Comparison of ENCODE assay signal across 27 mouse cellular contexts in the genomic region with DNA sequence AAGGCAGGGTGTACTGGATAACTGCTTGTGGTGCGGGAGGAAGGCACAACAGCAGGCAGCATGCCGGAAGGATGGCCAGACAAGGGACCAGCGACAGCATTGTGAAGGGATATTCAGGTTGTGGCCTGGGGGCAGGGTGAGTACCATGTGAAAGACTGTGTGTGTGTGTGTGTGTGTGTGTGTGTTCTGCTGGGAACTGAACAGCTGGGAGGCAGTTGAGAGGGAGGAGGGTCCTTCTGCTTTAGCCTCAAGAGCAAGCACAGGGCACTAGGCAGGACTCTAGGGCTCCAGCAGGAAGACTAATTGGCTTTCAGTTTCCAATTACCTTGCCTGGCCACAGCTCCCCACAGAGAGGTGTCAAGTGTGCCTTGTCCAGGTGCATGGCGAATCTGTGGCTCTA. TPM values are rescaled to one million over a fixed set of nuclear protein-coding genes. Genes with fewer than 3 reads are reported as not detected.
DNase-seq lines count a peak whose midpoint lies in the region; ATAC-seq and TF ChIP-seq lines count a peak whose summit lies in the region.
"Had no signal": no experiment of that assay in that cellular context is flagged by ENCODE, and none has a peak within 500 bp of the region (broad histone marks: within the 10 kb centered on the region; RNA-seq: fewer than 3 reads in every experiment).

No protein-coding gene starts in this region.

- H3K36me3 ChIP-seq in stomach, embryonic 14.5 days (ENCODE audit: control insufficient read depth, insufficient read depth, low read length), result no peaks in the 10 kb centered on the region
- H3K36me3 ChIP-seq in stomach, postnatal 0 days (ENCODE audit: control insufficient read depth, insufficient read depth, low read length), result no peaks in the 10 kb centered on the region
- no peaks in the 10 kb centered on the region for H3K36me3 ChIP-seq in embryonic facial prominence, embryonic 13.5 days
- H3K36me3 ChIP-seq in limb, embryonic 12.5 days, result no peaks in the 10 kb centered on the region
- H3K36me3 ChIP-seq: limb, embryonic 13.5 days; liver, embryonic 12.5 days; midbrain, embryonic 12.5 days; neural tube, embryonic 15.5 days had no signal

- H3K9me3 ChIP-seq in stomach, embryonic 14.5 days (ENCODE audit: control insufficient read depth, low read depth, low read length), result no peaks in the 10 kb centered on the region
- H3K9me3 ChIP-seq in stomach, postnatal 0 days (ENCODE audit: control insufficient read depth, low read length), result no peaks in the 10 kb centered on the region
- no peaks in the 10 kb centered on the region for H3K9me3 ChIP-seq in embryonic facial prominence, embryonic 13.5 days
- H3K9me3 ChIP-seq in limb, embryonic 12.5 days, result no peaks in the 10 kb centered on the region
- H3K9me3 ChIP-seq: limb, embryonic 13.5 days; liver, embryonic 12.5 days; midbrain, embryonic 12.5 days; neural tube, embryonic 15.5 days had no signal

- H3K4me3 ChIP-seq in stomach, embryonic 14.5 days (ENCODE audit: low read depth, low read length), result no peak overlapping the region
- H3K4me3 ChIP-seq in stomach, postnatal 0 days (ENCODE audit: low read depth, low read length), result no peak overlapping the region
- H3K4me3 ChIP-seq in embryonic facial prominence, embryonic 13.5 days, result no peak overlapping the region
- H3K4me3 ChIP-seq in limb, embryonic 12.5 days (replicated peaks), result no peak overlapping the region
- H3K4me3 ChIP-seq: limb, embryonic 13.5 days; liver, embryonic 12.5 days; midbrain, embryonic 12.5 days; neural tube, embryonic 15.5 days had no signal

- no peak overlapping the region for H3K4me2 ChIP-seq in stomach, embryonic 14.5 days (replicated peaks; ENCODE audit: low read depth, low read length)
- H3K4me2 ChIP-seq in stomach, postnatal 0 days (replicated peaks; ENCODE audit: low read depth), result no peak overlapping the region
- no peak overlapping the region for H3K4me2 ChIP-seq in embryonic facial prominence, embryonic 13.5 days
- H3K4me2 ChIP-seq in limb, embryonic 12.5 days, result no peak overlapping the region
- H3K4me2 ChIP-seq: heart, embryonic 11.5 days; limb, embryonic 13.5 days; liver, embryonic 12.5 days; midbrain, embryonic 12.5 days; neural tube, embryonic 15.5 days had no signal

- no peaks in the 10 kb centered on the region for H3K27me3 ChIP-seq in stomach, embryonic 14.5 days (ENCODE audit: control insufficient read depth, insufficient read depth, low read length)
- no peaks in the 10 kb centered on the region for H3K27me3 ChIP-seq in stomach, postnatal 0 days (ENCODE audit: control insufficient read depth, insufficient read depth, low read length)
- H3K27me3 ChIP-seq in embryonic facial prominence, embryonic 13.5 days, result no peaks in the 10 kb centered on the region
- 0 out of 2 replicates have a peak, but pooled peaks cover 3% of the 10 kb centered on the region for H3K27me3 ChIP-seq in limb, embryonic 12.5 days
- H3K27me3 ChIP-seq: limb, embryonic 13.5 days; midbrain, embryonic 12.5 days; neural tube, embryonic 15.5 days had no signal

- WGBS in stomach, embryonic 14.5 days, result 60% methylated on average over 4 of the region's 4 CpGs
- WGBS in stomach, postnatal 0 days, result 61% methylated on average over 4 of the region's 4 CpGs
- WGBS in embryonic facial prominence, embryonic 13.5 days, result 36% methylated on average over 4 of the region's 4 CpGs
- WGBS in limb, embryonic 12.5 days, result 40% methylated on average over 4 of the region's 4 CpGs

- H3K9ac ChIP-seq in stomach, embryonic 14.5 days (replicated peaks; ENCODE audit: low read depth, low read length), result no peak overlapping the region
- no peak overlapping the region for H3K9ac ChIP-seq in stomach, postnatal 0 days (ENCODE audit: low read length)
- no peak overlapping the region for H3K9ac ChIP-seq in embryonic facial prominence, embryonic 13.5 days
- H3K9ac ChIP-seq in limb, embryonic 12.5 days (replicated peaks), result no peak overlapping the region
- H3K9ac ChIP-seq: forebrain, postnatal 0 days; limb, embryonic 13.5 days; liver, embryonic 12.5 days; midbrain, embryonic 12.5 days; neural tube, embryonic 15.5 days had no signal

- no peak for TF ChIP-seq CTCF in stomach, postnatal 0 days (IDR thresholded peaks at IDR 0.05; ENCODE audit: low read depth)

- H3K27ac ChIP-seq in stomach, embryonic 14.5 days (ENCODE audit: low read length), result no peak overlapping the region
- no peak overlapping the region for H3K27ac ChIP-seq in stomach, postnatal 0 days (replicated peaks)
- no peak overlapping the region for H3K27ac ChIP-seq in embryonic facial prominence, embryonic 13.5 days
- 0 out of 2 replicates have a peak overlapping the region, but pooled peaks have one; percentile 53 for H3K27ac ChIP-seq in limb, embryonic 12.5 days
- H3K27ac ChIP-seq: kidney, postnatal 0 days; limb, embryonic 13.5 days; liver, embryonic 12.5 days; midbrain, embryonic 12.5 days; neural tube, embryonic 15.5 days had no signal

- no peaks in the 10 kb centered on the region for H3K4me1 ChIP-seq in stomach, embryonic 14.5 days (ENCODE audit: control insufficient read depth, insufficient read depth, low read length)
- H3K4me1 ChIP-seq in stomach, postnatal 0 days (replicated peaks; ENCODE audit: control insufficient read depth, insufficient read depth), result no peaks in the 10 kb centered on the region
- H3K4me1 ChIP-seq in embryonic facial prominence, embryonic 13.5 days, result 0 out of 2 replicates have a peak, but pooled peaks cover 4% of the 10 kb centered on the region
- H3K4me1 ChIP-seq in limb, embryonic 12.5 days (replicated peaks), result peaks cover 15% of the 10 kb centered on the region
- H3K4me1 ChIP-seq: liver, embryonic 12.5 days had no signal

- TF ChIP-seq EP300 in stomach, postnatal 0 days (optimal IDR thresholded peaks at IDR 0.05), result no peak

- DNase-seq in embryo, embryonic 11 days, result peak; percentile 39
- no peak for DNase-seq in embryo, embryonic 10.5 days (ENCODE audit: low spot score)
- no peak for DNase-seq in stomach, postnatal 0 days (ENCODE audit: low spot score)
- DNase-seq in right cerebral cortex, postnatal 36 days (ENCODE audit: low spot score in 2 of 2), result no peak
- no peak for DNase-seq in adrenal gland, adult 8-10 months
- DNase-seq: cerebellum, adult 11 months; cerebellum, adult 9-11 months; forebrain, postnatal 0 days; gastrocnemius, postnatal 36 days; kidney, adult 2 months; lung, adult 2 months; right cerebral cortex, postnatal 25 days had no signal

- peak; percentile 46; the same call in 1 of the 2 replicates for ATAC-seq in stomach, embryonic 14.5 days (ENCODE audit: insufficient number of reproducible peaks, insufficient read depth, low FRiP score, low read depth)
- no peak for ATAC-seq in stomach, postnatal 0 days (ENCODE audit: low FRiP score, low TSS enrichment)
- ATAC-seq in embryonic facial prominence, embryonic 13.5 days (ENCODE audit: insufficient number of reproducible peaks, insufficient read depth, low FRiP score, low TSS enrichment, low read depth), result 0 out of 2 replicates have a peak, but pooled peaks have one; percentile 46
- no peak for ATAC-seq in limb, embryonic 12.5 days (ENCODE audit: insufficient number of reproducible peaks, insufficient read depth, low FRiP score, low TSS enrichment, low read depth)
- ATAC-seq: forebrain, postnatal 0 days; liver, embryonic 12.5 days had no signal

RNA-seq across cellular contexts. Expression of gene Fzd9, which starts 40.2 kb away (rescaled TPM):
- polyA plus RNA-seq in stomach, embryonic 14.5 days (2014; fragmentation: Nextera tagmentation; extraction: Ambion mirVana), result 0.17 and 0.25 TPM in 2 replicates
- polyA plus RNA-seq in stomach, postnatal 0 days (2015; fragmentation: Nextera tagmentation; extraction: Ambion mirVana), result 0.42 and 0.54 TPM in 2 replicates
- polyA plus RNA-seq in embryonic facial prominence, embryonic 13.5 days (2015; fragmentation: Nextera tagmentation; extraction: Ambion mirVana), result 11.9 and 18.1 TPM in 2 replicates
- polyA plus RNA-seq in limb, embryonic 12.5 days (2016; fragmentation: Nextera tagmentation; extraction: Ambion mirVana), result 9.2 and 10.3 TPM in 2 replicates
- total RNA-seq in adrenal gland, adult 8-10 months (2022), result 10 to 100 TPM in 1 of 4 experiments, 1 to 10 TPM in 3; 2.8 to 10.5 (median 6.3) TPM

RNA-seq across cellular contexts. Expression of gene Fkbp6, which starts 58.7 kb away (rescaled TPM):
- polyA plus RNA-seq in stomach, embryonic 14.5 days (2014; fragmentation: Nextera tagmentation; extraction: Ambion mirVana), result 0.27 TPM in 1 of 2 replicates, not detected in the other
- polyA plus RNA-seq in stomach, postnatal 0 days (2015; fragmentation: Nextera tagmentation; extraction: Ambion mirVana), result 1.1 and 1.2 TPM in 2 replicates
- not detected in 2 replicates for polyA plus RNA-seq in embryonic facial prominence, embryonic 13.5 days (2015; fragmentation: Nextera tagmentation; extraction: Ambion mirVana)
- polyA plus RNA-seq in limb, embryonic 12.5 days (2016; fragmentation: Nextera tagmentation; extraction: Ambion mirVana), result 0.16 TPM in 1 of 2 replicates, not detected in the other
- under 1 TPM in 2 of 4 experiments, not detected in 2; 0.21 to 0.52 TPM for total RNA-seq in adrenal gland, adult 8-10 months (2022)
- total RNA-seq: common myeloid progenitor, adult 5-6 weeks; forebrain, postnatal 0 days; gastrocnemius, postnatal 36 days; layer of hippocampus, postnatal 14 days; megakaryocyte, adult 5-6 weeks had no signal
- polyA plus RNA-seq: forebrain, postnatal 0 days; heart, postnatal 0 days; kidney, postnatal 0 days; large intestine, adult 2 months; limb, embryonic 13.5 days; lung, adult 2 months; midbrain, embryonic 12.5 days; spleen, adult 2 months had no signal

Comparison
In these comparisons a context has a peak if more than half of its experiments do, and no peak if none do; other contexts are left out.
1. ATAC-seq: peak in stomach, embryonic 14.5 days (single experiment) and embryonic facial prominence, embryonic 13.5 days (single experiment); none in stomach, postnatal 0 days (single experiment) and limb, embryonic 12.5 days (single experiment).